8 mouse cellular contexts compared by ENCODE assay signal in the genomic region with DNA sequence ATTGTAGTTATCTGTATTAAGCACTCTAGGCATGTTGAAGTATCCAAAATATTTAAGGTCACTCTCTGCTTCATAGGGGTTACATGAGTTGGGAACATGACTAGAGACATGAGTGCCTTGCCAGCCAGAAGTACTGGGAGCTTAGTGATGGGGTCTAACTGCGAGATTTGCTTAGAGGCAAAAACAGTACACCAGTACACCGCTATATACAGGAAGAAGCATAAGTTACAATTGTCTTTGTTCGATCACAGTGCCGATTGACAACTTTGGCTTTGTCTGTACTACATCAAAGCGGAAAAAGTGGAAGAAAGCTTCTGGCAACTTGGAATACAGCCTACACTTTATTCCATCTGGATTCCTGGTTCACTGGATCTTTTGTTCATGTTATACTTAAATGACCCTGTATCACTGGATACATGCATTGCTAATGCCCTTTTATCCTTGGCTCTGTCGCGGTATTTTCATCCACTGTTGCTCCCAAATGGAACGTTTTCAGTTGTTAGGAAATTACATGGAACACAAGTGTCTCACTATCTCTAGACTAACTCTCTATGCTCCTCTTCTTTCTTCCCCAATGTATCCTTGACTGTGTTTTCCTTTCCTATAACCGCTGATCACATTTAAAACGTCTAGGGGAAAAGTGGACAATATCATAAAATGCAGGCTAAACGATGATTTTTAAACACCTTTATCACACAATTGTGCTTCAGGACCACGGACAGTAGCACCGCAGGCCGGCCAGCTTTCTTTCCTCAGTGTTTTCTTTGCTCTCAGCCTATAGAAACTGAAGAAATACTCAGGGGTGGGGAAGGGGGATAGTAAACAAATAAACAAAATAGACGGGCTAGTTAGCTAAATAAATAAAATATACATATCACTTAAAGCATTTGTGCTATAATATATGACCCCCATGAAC. TPM values are rescaled to one million over a fixed set of nuclear protein-coding genes. Genes with fewer than 3 reads are reported as not detected.
DNase-seq lines count a peak whose midpoint lies in the region; ATAC-seq lines count a peak whose summit lies in the region.

No protein-coding gene starts in this region.

- H3K4me2 ChIP-seq in hindbrain, embryonic 13.5 days: peak overlapping the region; percentile 66
- H3K4me2 ChIP-seq in neural tube, embryonic 12.5 days (replicated peaks): peak overlapping the region; percentile 62

- H3K36me3 ChIP-seq in hindbrain, embryonic 13.5 days: no peaks in the 10 kb centered on the region
- no peaks in the 10 kb centered on the region for H3K36me3 ChIP-seq in neural tube, embryonic 12.5 days

- H3K27me3 ChIP-seq in hindbrain, embryonic 13.5 days: no peaks in the 10 kb centered on the region
- H3K27me3 ChIP-seq in neural tube, embryonic 12.5 days (replicated peaks): no peaks in the 10 kb centered on the region

- H3K9me3 ChIP-seq in hindbrain, embryonic 13.5 days: no peaks in the 10 kb centered on the region
- H3K9me3 ChIP-seq in neural tube, embryonic 12.5 days: no peaks in the 10 kb centered on the region

- peak overlapping the region; percentile 81 for H3K9ac ChIP-seq in hindbrain, embryonic 13.5 days
- peak overlapping the region; percentile 29; the same call in 1 of the 2 replicates for H3K9ac ChIP-seq in neural tube, embryonic 12.5 days

- H3K4me3 ChIP-seq in hindbrain, embryonic 13.5 days: peak overlapping the region; percentile 65
- peak overlapping the region; percentile 63 for H3K4me3 ChIP-seq in neural tube, embryonic 12.5 days

- H3K27ac ChIP-seq in hindbrain, embryonic 13.5 days: peak overlapping the region; percentile 98
- H3K27ac ChIP-seq in neural tube, embryonic 12.5 days: no peak overlapping the region

- ATAC-seq in hindbrain, embryonic 13.5 days (ENCODE audit: low FRiP score): peak; percentile 21
- ATAC-seq in neural tube, embryonic 12.5 days (ENCODE audit: low FRiP score, low read depth): no peak; the same call in 1 of the 2 replicates

- WGBS in hindbrain, embryonic 13.5 days: 6% methylated on average over 15 of the region's 15 CpGs
- WGBS in neural tube, embryonic 12.5 days: 10% methylated on average over 15 of the region's 15 CpGs

- peaks cover 39% of the 10 kb centered on the region for H3K4me1 ChIP-seq in hindbrain, embryonic 13.5 days (replicated peaks)
- peaks cover 13% of the 10 kb centered on the region for H3K4me1 ChIP-seq in neural tube, embryonic 12.5 days

- peak; percentile 51 to 58 for DNase-seq in kidney, postnatal 4 days
- no peak for DNase-seq in kidney, adult 9 months
- peak; percentile 61 for DNase-seq in embryo, embryonic 10.5 days (ENCODE audit: low spot score)
- DNase-seq in thymus, postnatal 0 days (ENCODE audit: low spot score): no peak
- no peak for DNase-seq in urinary bladder, adult 2 months (ENCODE audit: low spot score)
- no peak for DNase-seq in urinary bladder, postnatal 4 days (ENCODE audit: low spot score in 2 of 2)

RNA-seq across cellular contexts. Expression of gene Ctnna2, which starts 0.9 kb away (rescaled TPM):
- 136 TPM in 2 replicates for polyA plus RNA-seq in hindbrain, embryonic 13.5 days (2015; fragmentation: Nextera tagmentation; extraction: Ambion mirVana)
- polyA plus RNA-seq in neural tube, embryonic 12.5 days (2016; fragmentation: Nextera tagmentation; extraction: Ambion mirVana): 77.8 and 85.1 TPM in 2 replicates
- 0.44 and 0.68 TPM in 2 replicates for polyA plus RNA-seq in thymus, postnatal 0 days (2015; fragmentation: Nextera tagmentation; extraction: Ambion mirVana)
- polyA plus RNA-seq in urinary bladder, adult 2 months (2012; rRNA removed): 0.07 and 0.12 TPM in 2 replicates

Comparison
In these comparisons a context has a peak if more than half of its experiments do, and no peak if none do; other contexts are left out.
1. DNase-seq: peak in kidney, postnatal 4 days (2 of 2) and embryo, embryonic 10.5 days (single experiment); none in kidney, adult 9 months (single experiment), thymus, postnatal 0 days (single experiment), urinary bladder, adult 2 months (single experiment) and urinary bladder, postnatal 4 days (0 of 2).
2. RNA of gene Ctnna2, which starts 0.9 kb away (polyA plus RNA-seq): 136 TPM in hindbrain, embryonic 13.5 days and 77.8 to 85.1 TPM in neural tube, embryonic 12.5 days; 0.44 to 0.68 TPM in thymus, postnatal 0 days and 0.07 to 0.12 TPM in urinary bladder, adult 2 months; every median in the first group is over 10 times any median in the second.